Mouse (Mus musculus) megakaryocyte, embryonic 14.5 days (primary cell): ENCODE data around the gene Ugcg. TPM values are rescaled to one million over a fixed set of nuclear protein-coding genes. Genes with fewer than 3 reads are reported as not detected.

Experiments used
- H3K27me3 ChIP-seq: replicated peaks from 2 replicates; pipeline ENCODE3; 2012; ENCODE audit warnings: inconsistent platforms
- H3K36me3 ChIP-seq: replicated peaks from 2 replicates; pipeline ENCODE3; 2012; ENCODE audit warnings: low read length, inconsistent platforms, mixed read lengths
- H3K4me1 ChIP-seq: 2 replicates; pipeline ENCODE4 v1.6.1; 2012; ENCODE audit warnings: inconsistent platforms
- H3K4me3 ChIP-seq: replicated peaks from 2 replicates; pipeline ENCODE3; 2012; ENCODE audit warnings: moderate library complexity, mild to moderate bottlenecking, inconsistent platforms
- H3K9me3 ChIP-seq: 2 replicates; pipeline ENCODE4 v1.6.1; 2012; ENCODE audit warnings: inconsistent platforms
- FLI1 ChIP-seq: IDR thresholded peaks from 2 replicates; pipeline ENCODE4 v1.6.1; 2012; ENCODE audit warnings: low read length, inconsistent platforms, mixed read lengths
- GATA1 ChIP-seq: IDR thresholded peaks from 3 replicates; pipeline ENCODE4 v1.6.1; 2012; ENCODE audit warnings: mixed read lengths, low read length, inconsistent platforms, borderline replicate concordance
- polyA plus RNA-seq: library from polyadenylated mRNA; stranded (reverse); fragments of >175 nt; gene quantifications from 2 replicates; pipeline ENCODE4 v1.2.3, GENCODE M21; 2012; ENCODE audit warnings: low replicate concordance; ENCODE audit not compliant: insufficient read depth

Gene Ugcg
- polyA plus RNA-seq, 1 experiment, result 1.4 TPM

DNA sequence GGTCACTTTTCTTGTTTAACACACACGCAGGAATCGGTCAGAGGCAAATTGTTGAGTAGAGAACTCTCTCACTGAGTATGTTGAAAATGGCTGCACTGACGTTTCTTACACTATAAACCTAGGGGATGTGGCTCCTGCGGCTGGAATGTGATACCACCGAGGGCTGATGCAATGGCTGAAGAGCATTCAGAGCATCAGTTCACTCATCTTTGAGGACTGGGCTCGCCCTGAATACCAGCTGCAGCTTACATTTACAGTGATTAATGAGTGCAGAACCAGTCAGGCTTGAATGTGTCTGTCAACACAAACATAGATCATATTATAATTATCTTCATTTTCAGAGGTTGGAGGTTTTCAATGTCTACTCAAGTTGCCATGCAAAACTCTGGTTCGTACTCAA is 29.1 kb downstream of the Ugcg start:
- no peaks in the 10 kb centered on the region for H3K27me3 ChIP-seq
- TF ChIP-seq FLI1 (no peak), GATA1 (no peak)
- H3K4me1 ChIP-seq, result peaks cover 14% of the 10 kb centered on the region; the same call in 1 of the 2 replicates
- H3K9me3 ChIP-seq, result no peaks in the 10 kb centered on the region
- H3K36me3 ChIP-seq, result peaks cover 81% of the 10 kb centered on the region
- H3K4me3 ChIP-seq, result no peak overlapping the region

GRCm38 (mm10) chr4:59222226-59222625 is 33.2 kb downstream of the Ugcg start:
- Histone ChIP-seq H3K4me3 (no peak overlapping the region), H3K27me3 (no peaks in the 10 kb centered on the region), H3K4me1 (no peaks in the 10 kb centered on the region), H3K9me3 (no peaks in the 10 kb centered on the region), H3K36me3 (peaks cover 62% of the 10 kb centered on the region)
- TF ChIP-seq FLI1, result no peak
- no peak for TF ChIP-seq GATA1

DNA sequence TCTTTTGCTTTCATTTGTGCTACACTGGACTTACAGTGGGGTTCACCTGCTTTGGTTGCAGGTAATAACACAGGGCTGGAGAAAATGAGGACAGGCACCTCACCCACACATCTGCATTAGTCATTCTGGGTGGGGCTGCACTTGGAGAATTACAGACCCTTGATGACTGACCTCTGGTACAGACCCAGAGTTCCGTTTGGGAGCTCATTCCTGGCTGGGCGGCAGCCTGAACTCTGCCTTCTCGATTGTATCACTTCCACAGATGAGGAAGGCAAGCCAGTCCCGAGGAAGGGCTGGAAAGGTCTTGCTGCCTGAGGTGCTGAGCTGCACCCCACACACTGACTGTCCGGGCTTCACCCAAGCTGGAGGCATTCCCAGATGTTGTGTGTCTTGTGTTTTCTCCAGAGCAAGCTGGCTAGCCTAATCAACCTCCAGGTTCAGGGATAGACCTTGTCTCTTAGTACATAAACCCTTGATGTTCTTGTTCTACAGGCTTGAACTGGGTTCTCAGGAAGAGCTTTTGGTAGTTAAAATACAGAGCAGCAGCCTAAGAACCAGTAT is 34.1 kb downstream of the Ugcg start:
- Histone ChIP-seq H3K36me3 (peaks cover 54% of the 10 kb centered on the region), H3K4me1 (no peaks in the 10 kb centered on the region), H3K9me3 (no peaks in the 10 kb centered on the region), H3K27me3 (no peaks in the 10 kb centered on the region), H3K4me3 (no peak overlapping the region)
- TF ChIP-seq FLI1 (no peak), GATA1 (no peak)

- TF ChIP-seq FLI1 (no peak), GATA1 (no peak)
- Histone ChIP-seq H3K27me3 (no peaks in the 10 kb centered on the region), H3K4me1 (no peaks in the 10 kb centered on the region), H3K36me3 (peaks cover 39% of the 10 kb centered on the region), H3K9me3 (no peaks in the 10 kb centered on the region), H3K4me3 (no peak overlapping the region)
Measured at GRCm38 (mm10) chr4:59224889-59225288, 35.8 kb downstream of the Ugcg start.

DNA sequence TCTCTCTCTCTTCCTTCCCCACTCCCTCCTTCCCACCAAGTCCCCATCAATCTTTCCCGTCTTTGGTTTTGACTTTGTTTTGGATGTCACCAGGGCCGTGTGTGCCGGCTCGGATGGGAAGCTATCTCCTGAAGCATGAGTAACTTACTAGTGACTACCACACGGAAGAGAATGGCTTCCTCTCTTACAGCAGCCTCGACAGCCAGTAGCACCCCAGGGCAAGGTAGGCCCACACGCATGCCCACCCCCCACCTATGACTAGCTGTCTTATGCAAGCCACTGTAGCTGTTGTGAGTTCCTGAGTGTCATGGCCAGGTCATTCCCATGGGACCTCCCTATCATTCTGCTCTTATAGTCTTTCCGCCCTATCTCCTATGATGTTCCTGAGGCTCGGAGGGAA is 38.0 kb downstream of the Ugcg start:
- TF ChIP-seq GATA1 (no peak), FLI1 (no peak)
- H3K4me1 ChIP-seq, result peaks cover 12% of the 10 kb centered on the region
- H3K27me3 ChIP-seq, result no peaks in the 10 kb centered on the region
- no peak overlapping the region for H3K4me3 ChIP-seq
- H3K36me3 ChIP-seq, result peaks cover 22% of the 10 kb centered on the region
- no peaks in the 10 kb centered on the region for H3K9me3 ChIP-seq

GRCm38 (mm10) chr4:59228951-59229350 is 39.9 kb downstream of the Ugcg start:
- H3K4me3 ChIP-seq, result no peak overlapping the region
- TF ChIP-seq FLI1, result no peak
- no peak for TF ChIP-seq GATA1
- H3K36me3 ChIP-seq, result peaks cover 6% of the 10 kb centered on the region
- H3K4me1 ChIP-seq, result peaks cover 15% of the 10 kb centered on the region
- no peaks in the 10 kb centered on the region for H3K9me3 ChIP-seq
- no peaks in the 10 kb centered on the region for H3K27me3 ChIP-seq

GRCm38 (mm10) chr4:59231266-59232055 is 42.4 kb downstream of the Ugcg start:
- Histone ChIP-seq H3K36me3 (no peaks in the 10 kb centered on the region), H3K9me3 (no peaks in the 10 kb centered on the region), H3K4me1 (peaks cover 27% of the 10 kb centered on the region), H3K27me3 (peaks cover 2% of the 10 kb centered on the region), H3K4me3 (no peak overlapping the region)
- TF ChIP-seq FLI1 (no peak), GATA1 (no peak)

GRCm38 (mm10) chr4:59234014-59234413 is 45.0 kb downstream of the Ugcg start:
- TF ChIP-seq GATA1 (no peak), FLI1 (no peak)
- peaks cover 5% of the 10 kb centered on the region for H3K27me3 ChIP-seq
- H3K36me3 ChIP-seq, result no peaks in the 10 kb centered on the region
- no peak overlapping the region for H3K4me3 ChIP-seq
- H3K9me3 ChIP-seq, result no peaks in the 10 kb centered on the region
- peaks cover 36% of the 10 kb centered on the region for H3K4me1 ChIP-seq

DNA sequence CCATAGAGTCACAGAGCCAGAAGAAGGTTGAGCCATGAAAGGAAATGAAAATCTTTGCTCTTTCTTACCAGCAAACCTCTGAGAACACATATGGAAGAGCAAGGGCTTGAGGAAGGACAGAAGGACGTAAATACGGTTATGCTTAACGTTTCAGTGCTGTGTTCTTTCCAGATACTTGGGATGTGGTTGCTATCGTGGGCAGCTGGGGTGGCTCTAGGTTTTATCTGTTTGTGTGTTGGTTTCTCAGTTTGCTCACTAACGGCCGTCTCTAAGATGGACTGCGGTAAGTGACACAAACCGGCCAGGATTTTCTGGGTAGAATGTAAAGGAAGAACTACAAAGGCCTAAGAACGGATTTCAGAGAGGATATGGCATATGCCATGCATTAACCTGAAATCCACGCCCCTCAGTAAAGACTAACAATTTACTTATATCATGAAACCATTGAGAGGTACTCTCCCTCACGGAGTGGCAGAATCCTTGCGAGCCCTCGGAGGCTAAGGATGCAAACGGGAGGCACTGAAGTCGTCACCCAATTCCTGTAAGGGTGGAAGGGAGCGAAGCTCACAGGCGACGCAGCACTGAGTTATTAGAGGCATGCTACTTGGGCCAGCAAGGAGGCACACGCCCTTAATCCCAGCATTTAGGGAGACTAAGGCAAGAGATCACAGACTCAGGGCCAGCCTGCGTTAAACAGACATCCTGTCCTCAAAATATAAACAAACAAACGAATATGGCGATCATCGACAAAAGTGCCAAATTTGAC is 45.6 kb downstream of the Ugcg start:
- no peak overlapping the region for H3K4me3 ChIP-seq
- TF ChIP-seq GATA1, result no peak
- no peak for TF ChIP-seq FLI1
- peaks cover 5% of the 10 kb centered on the region for H3K27me3 ChIP-seq
- H3K9me3 ChIP-seq, result no peaks in the 10 kb centered on the region
- peaks cover 42% of the 10 kb centered on the region for H3K4me1 ChIP-seq
- H3K36me3 ChIP-seq, result no peaks in the 10 kb centered on the region

DNA sequence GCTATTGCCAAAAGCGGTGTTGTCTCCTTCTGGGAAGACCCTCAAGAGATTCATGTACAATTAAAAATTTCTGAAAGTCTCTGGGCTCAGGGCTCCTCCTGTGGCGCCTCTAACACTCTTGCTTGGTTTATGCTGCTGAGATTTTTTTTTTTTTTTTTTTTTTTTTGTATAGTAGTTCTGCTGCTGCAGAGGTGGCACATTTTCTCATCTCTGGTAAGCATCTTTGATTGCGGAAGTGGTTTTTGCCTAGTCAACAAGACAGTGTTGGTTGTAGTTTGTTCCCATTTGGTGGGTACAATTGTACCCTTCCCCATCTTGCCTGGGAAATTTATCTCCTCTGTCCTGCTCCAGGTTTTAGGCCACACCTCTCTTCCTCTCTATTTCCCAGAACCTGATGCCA is 47.3 kb downstream of the Ugcg start:
- no peaks in the 10 kb centered on the region for H3K9me3 ChIP-seq
- no peak overlapping the region for H3K4me3 ChIP-seq
- no peaks in the 10 kb centered on the region for H3K36me3 ChIP-seq
- peaks cover 43% of the 10 kb centered on the region for H3K4me1 ChIP-seq
- TF ChIP-seq FLI1 (no peak), GATA1 (no peak)
- peaks cover 11% of the 10 kb centered on the region for H3K27me3 ChIP-seq
